Mouse (Mus musculus) adrenal gland, adult 18-20 months (tissue): ENCODE data around the gene Fut7. TPM values are rescaled to one million over a fixed set of nuclear protein-coding genes. Genes with fewer than 3 reads are reported as not detected.

Experiments used
- DNase-seq, 2 experiments: peaks; one replicate each; pipeline ENCODE4 v3.0.0; 2021 to 2022; ENCODE audit warnings: low spot score in 2 of 2
- microRNA-seq, 2 experiments: library from miRNA; unstranded; fragments of <30 nt; microRNA quantifications; one replicate each; pipeline ENCODE4 v1.2.0; 2021; ENCODE audit warnings: borderline number of aligned reads in 2 of 2
- total RNA-seq, 2 experiments: library from RNA; stranded (reverse); gene quantifications; 1 replicate in 1 of 2; 2 replicates in 1 of 2; pipeline ENCODE4 v1.2.3; 2021

Gene Fut7
- total RNA-seq, 2 experiments from 2014 or later = 0.13 to 0.35 TPM

GRCm38 (mm10) chr2:25457022-25457896 lies 34.2 kb downstream of the Fut7 start:
- no peak for DNase-seq

- DNase-seq = no peak
These were observed 35.8 kb downstream of the Fut7 start for GRCm38 (mm10) chr2:25458911-25459310.

- peak in 1 of 2 experiments; percentile 26 for DNase-seq
These were observed 37.1 kb downstream of the Fut7 start for GRCm38 (mm10) chr2:25460135-25460534.

- DNase-seq = peak; percentile 82 to 85
These were observed 37.7 kb downstream of the Fut7 start, which contains the start of gene Paxx for GRCm38 (mm10) chr2:25460551-25461309. Gene Paxx, minus strand, starts transcription at chr2:25461094.

- DNase-seq = no peak
These were observed 38.3 kb downstream of the Fut7 start for GRCm38 (mm10) chr2:25461407-25461806.

- DNase-seq = no peak
These were observed 40.6 kb downstream of the Fut7 start for GRCm38 (mm10) chr2:25463630-25464029.

- no peak for DNase-seq
These were observed 42.2 kb downstream of the Fut7 start for GRCm38 (mm10) chr2:25465256-25465655.

GRCm38 (mm10) chr2:25465816-25466635 lies 43.0 kb downstream of the Fut7 start:
- DNase-seq = no peak

- no peak for DNase-seq
These were observed 44.7 kb downstream of the Fut7 start for GRCm38 (mm10) chr2:25467606-25468303.

GRCm38 (mm10) chr2:25468962-25469915 lies 46.2 kb downstream of the Fut7 start:
- no peak for DNase-seq

- DNase-seq = no peak
These were observed 46.9 kb downstream of the Fut7 start, which contains the start of gene Ptgds for GRCm38 (mm10) chr2:25469969-25470368. Gene Ptgds, minus strand, starts transcription at chr2:25470046.

- DNase-seq = no peak
These were observed 49.5 kb downstream of the Fut7 start for GRCm38 (mm10) chr2:25472550-25472949.

Small RNA genes lying within 50 kb of the gene (microRNA-seq; reads per million reads assigned to microRNA genes)
- gene Mir3087 = 0.47 to 2.4 reads per million in 2 experiments

Other genes with a start within 250 kb of the Fut7 start
- gene Nrarp, start 242.5 kb upstream of the Fut7 start, total RNA-seq = 1 to 10 TPM; 2.3 to 3.5 TPM
- 10 to 100 TPM; 11.6 to 19.5 TPM for gene Tor4a, start 226.4 kb upstream of the Fut7 start, total RNA-seq
- 10 to 100 TPM; 48.8 to 49.5 TPM for gene Nelfb, start 211.8 kb upstream of the Fut7 start, total RNA-seq
- gene Stpg3, start 208.6 kb upstream of the Fut7 start, total RNA-seq = not detected
- gene Fam166a, start 204.5 kb upstream of the Fut7 start, total RNA-seq = not detected
- gene Tubb4b, start 198.6 kb upstream of the Fut7 start, total RNA-seq = 100 to 1,000 TPM; 284 to 287 TPM
- not detected for gene Slc34a3, start 188.9 kb upstream of the Fut7 start, total RNA-seq
- gene Rnf224, start 186.5 kb upstream of the Fut7 start, total RNA-seq = not detected
- 1 to 10 TPM; 7.9 to 8.3 TPM for gene Rnf208, start 181.0 kb upstream of the Fut7 start, total RNA-seq
- not detected for gene Cysrt1, start 180.8 kb upstream of the Fut7 start, total RNA-seq
- gene AL732309.1, start 176.4 kb upstream of the Fut7 start, total RNA-seq = 1 to 10 TPM; 2.2 to 5.7 TPM
- 10 to 100 TPM; 19.5 to 24.4 TPM for gene Tmem203, start 167.8 kb upstream of the Fut7 start, total RNA-seq
- gene Tprn, start 160.6 kb upstream of the Fut7 start, total RNA-seq = 1 to 10 TPM; 8.2 to 9.4 TPM
- 10 to 100 TPM; 37.2 to 40.1 TPM for gene Ssna1, start 150.8 kb upstream of the Fut7 start, total RNA-seq
- gene Anapc2, start 150.8 kb upstream of the Fut7 start, total RNA-seq = 10 to 100 TPM; 75.5 to 82.4 TPM
- not detected for gene Tmem210, start 135.1 kb upstream of the Fut7 start, total RNA-seq
- gene Lrrc26, start 133.4 kb upstream of the Fut7 start, total RNA-seq = not detected
- gene Grin1, start 104.1 kb upstream of the Fut7 start, total RNA-seq = 10 to 100 TPM; 10.0 to 10.5 TPM
- 10 to 100 TPM; 59.0 to 63.2 TPM for gene Man1b1, start 90.9 kb upstream of the Fut7 start, total RNA-seq
- 10 to 100 TPM; 32.3 to 42.0 TPM for gene Dpp7, start 66.9 kb upstream of the Fut7 start, total RNA-seq
- gene Uap1l1, start 57.6 kb upstream of the Fut7 start, total RNA-seq = 10 to 100 TPM; 18.8 to 20.9 TPM
- not detected for gene Sapcd2, start 50.9 kb upstream of the Fut7 start, total RNA-seq
- gene Entpd2, start 27.4 kb upstream of the Fut7 start, total RNA-seq = 1 to 10 TPM; 3.2 to 8.3 TPM
- gene Npdc1, start 23.9 kb upstream of the Fut7 start, total RNA-seq = 100 to 1,000 TPM; 125 to 161 TPM
- 10 to 100 TPM; 36.9 to 48.5 TPM for gene Abca2, start 5.4 kb downstream of the Fut7 start, total RNA-seq
- 1 to 10 TPM in 1 of 2 experiments, under 1 TPM in 1; 0.53 to 1.1 TPM for gene Clic3, start 33.6 kb downstream of the Fut7 start, total RNA-seq
- gene Paxx, start 37.8 kb downstream of the Fut7 start, total RNA-seq = 10 to 100 TPM; 38.6 to 54.5 TPM
- 1 to 10 TPM; 1.1 to 3.1 TPM for gene Ptgds, start 46.8 kb downstream of the Fut7 start, total RNA-seq
- not detected for gene Lcn12, start 70.6 kb downstream of the Fut7 start, total RNA-seq
- 10 to 100 TPM; 92.1 to 94.5 TPM for gene Fbxw5, start 77.5 kb downstream of the Fut7 start, total RNA-seq
- gene C8g, start 78.5 kb downstream of the Fut7 start, total RNA-seq = 1 to 10 TPM; 2.2 to 3.5 TPM
- gene Traf2, start 123.7 kb downstream of the Fut7 start, total RNA-seq = 10 to 100 TPM; 32.5 to 32.6 TPM
- 100 to 1,000 TPM; 302 to 308 TPM for gene Edf1, start 134.6 kb downstream of the Fut7 start, total RNA-seq
- 1 to 10 TPM; 3.4 to 4.4 TPM for gene Mamdc4, start 151.6 kb downstream of the Fut7 start, total RNA-seq
- gene Phpt1, start 152.0 kb downstream of the Fut7 start, total RNA-seq = 10 to 100 TPM; 49.4 to 69.5 TPM
- 1 to 10 TPM; 1.5 to 1.7 TPM for gene Ajm1, start 158.5 kb downstream of the Fut7 start, total RNA-seq
- 10 to 100 TPM; 82.3 to 97.5 TPM for gene Rabl6, start 185.3 kb downstream of the Fut7 start, total RNA-seq
- not detected for gene Ccdc183, start 194.4 kb downstream of the Fut7 start, total RNA-seq
- gene Tmem141, start 198.7 kb downstream of the Fut7 start, total RNA-seq = 10 to 100 TPM; 14.6 to 38.7 TPM
- gene Fcna, start 204.8 kb downstream of the Fut7 start, total RNA-seq = 10 to 100 TPM in 1 of 2 experiments, 1 to 10 TPM in 1; 5.3 to 12.3 TPM
- gene Lcn8, start 229.9 kb downstream of the Fut7 start, total RNA-seq = not detected
- gene Lcn5, start 234.7 kb downstream of the Fut7 start, total RNA-seq = not detected